Mouse (Mus musculus) neural tube, embryonic 10.5 days (tissue): ENCODE results near the gene Susd4.
A peak's percentile ranks its signal among the peaks of the same experiment; 100 is the strongest.

Source experiments
- DNase-seq: peaks from one replicate; pipeline ENCODE4 v3.0.0-alpha.2; 2017; ENCODE audit warnings: low spot score; ENCODE audit errors: extremely low spot score

The Susd4 gene

GRCm38 (mm10) chr1:182763716-182764461, at the start of gene Susd4:
TSS of gene Susd4 (plus strand) at chr1:182763860.
- DNase-seq: peak; percentile 76

GRCm38 (mm10) chr1:182714236-182714935, 49.3 kb upstream of the Susd4 start:
- no peak for DNase-seq

DNA sequence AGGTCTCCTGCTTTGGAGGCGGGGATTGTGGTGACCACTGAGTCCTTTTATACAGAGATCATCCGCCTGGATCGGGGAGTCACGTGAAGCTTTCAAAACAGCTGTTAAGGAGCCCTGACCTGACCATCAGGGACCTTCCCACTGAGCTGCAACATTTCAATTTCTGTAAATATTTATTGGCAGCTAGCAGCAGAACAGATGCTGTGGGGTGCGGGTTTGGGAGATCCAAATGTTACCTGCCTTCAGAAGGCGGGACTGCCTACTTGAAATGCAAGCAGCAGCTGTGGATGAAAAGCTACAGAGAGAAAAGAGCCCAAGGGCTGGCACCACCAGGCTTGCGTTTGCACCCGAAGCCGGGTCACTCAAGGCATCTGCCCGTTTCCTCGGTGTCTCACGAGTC, 36.1 kb upstream of the Susd4 start:
- DNase-seq: no peak

GRCm38 (mm10) chr1:182729002-182729401, 34.7 kb upstream of the Susd4 start:
- no peak for DNase-seq

GRCm38 (mm10) chr1:182732695-182733094, 31.0 kb upstream of the Susd4 start:
- DNase-seq: no peak

DNA sequence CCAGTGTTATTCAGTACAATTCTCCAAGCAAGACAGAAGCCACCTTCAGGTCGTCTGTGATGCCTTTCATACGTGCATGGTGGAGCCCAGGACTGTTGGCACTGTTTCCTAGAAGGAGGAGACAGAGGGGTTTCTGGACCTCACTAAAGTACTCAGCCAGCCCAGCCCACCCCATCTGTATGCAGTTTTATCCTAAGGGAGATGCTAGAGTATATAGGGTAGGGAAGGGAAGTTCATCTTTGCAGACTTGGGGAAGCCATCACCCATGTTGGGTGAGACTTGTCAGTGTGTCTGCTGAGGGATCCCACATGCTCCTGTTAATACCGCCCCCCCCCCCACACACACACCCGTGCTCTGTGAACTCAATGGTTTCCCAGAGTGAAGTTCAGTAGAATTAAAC, 27.8 kb upstream of the Susd4 start:
- no peak for DNase-seq

- no peak for DNase-seq
Measured at GRCm38 (mm10) chr1:182747081-182747480, 16.6 kb upstream of the Susd4 start.

GRCm38 (mm10) chr1:182747834-182748233, 15.8 kb upstream of the Susd4 start:
- DNase-seq: no peak

- DNase-seq: no peak
Measured at GRCm38 (mm10) chr1:182749080-182749479, 14.6 kb upstream of the Susd4 start, which contains the start of gene Ccdc185. TSS of gene Ccdc185 (minus strand) at chr1:182749180.

DNA sequence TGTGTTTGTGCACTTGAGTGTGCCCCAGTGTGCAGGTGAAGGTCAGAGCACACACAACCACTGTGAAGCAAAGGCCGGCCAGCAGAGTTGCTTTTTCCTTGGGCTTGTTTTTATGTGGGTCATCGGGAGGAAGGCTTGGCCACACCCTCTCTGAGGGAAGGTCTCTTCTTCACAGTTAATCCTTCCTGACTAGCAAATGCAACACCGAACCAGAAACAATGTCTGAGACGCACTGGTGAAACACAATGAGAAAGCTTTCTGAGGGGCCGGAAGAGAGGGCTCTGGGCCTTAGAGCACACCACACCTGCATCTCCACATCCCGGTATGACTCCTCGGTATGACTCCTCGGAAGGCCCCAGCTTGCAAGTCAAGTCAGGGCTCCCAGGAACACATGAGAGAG, 12.4 kb upstream of the Susd4 start:
- no peak for DNase-seq

DNA sequence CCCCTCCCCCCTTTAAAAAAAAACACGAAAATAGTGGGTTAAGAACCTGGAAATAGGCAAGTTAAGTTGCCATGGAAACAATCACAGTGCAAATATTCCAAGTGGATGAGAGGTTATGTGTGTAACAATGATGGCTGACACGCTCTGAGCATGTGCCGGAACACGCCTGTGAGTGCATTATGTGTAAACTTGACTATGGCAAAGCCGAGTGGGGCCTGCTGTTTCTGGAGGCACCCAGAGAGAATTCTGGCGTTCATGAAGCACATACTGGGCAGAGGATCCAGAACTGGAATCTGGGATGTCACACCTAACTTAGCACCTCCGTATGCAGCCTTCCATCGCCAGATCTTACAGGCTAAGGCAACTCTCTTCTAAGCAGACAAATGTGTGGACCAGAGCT, 10.0 kb upstream of the Susd4 start:
- no peak for DNase-seq

DNA sequence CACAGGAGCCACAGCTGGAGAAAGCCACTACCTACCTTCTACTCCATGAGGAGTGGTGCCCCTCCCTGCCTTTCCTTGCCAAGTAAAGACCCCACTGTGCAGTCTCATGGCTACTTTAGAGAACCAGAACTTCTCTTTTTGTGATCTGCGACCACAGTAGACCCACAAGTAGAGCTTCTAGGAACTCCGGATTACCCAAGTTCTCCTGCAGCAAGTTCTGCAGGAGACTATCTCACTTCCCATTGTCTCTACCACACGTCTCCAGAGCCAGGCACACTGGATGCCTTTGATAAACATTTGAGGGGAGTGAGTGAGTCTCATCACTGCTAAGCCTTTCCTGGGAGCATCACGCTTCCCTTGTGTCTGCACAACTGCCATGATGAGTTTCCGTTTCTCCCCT, 8.8 kb upstream of the Susd4 start:
- DNase-seq: no peak

- DNase-seq: no peak
Measured at GRCm38 (mm10) chr1:182758783-182759182, 4.9 kb upstream of the Susd4 start.

- no peak for DNase-seq
Measured at GRCm38 (mm10) chr1:182763191-182763715, 407 bp upstream of the Susd4 start.

DNA sequence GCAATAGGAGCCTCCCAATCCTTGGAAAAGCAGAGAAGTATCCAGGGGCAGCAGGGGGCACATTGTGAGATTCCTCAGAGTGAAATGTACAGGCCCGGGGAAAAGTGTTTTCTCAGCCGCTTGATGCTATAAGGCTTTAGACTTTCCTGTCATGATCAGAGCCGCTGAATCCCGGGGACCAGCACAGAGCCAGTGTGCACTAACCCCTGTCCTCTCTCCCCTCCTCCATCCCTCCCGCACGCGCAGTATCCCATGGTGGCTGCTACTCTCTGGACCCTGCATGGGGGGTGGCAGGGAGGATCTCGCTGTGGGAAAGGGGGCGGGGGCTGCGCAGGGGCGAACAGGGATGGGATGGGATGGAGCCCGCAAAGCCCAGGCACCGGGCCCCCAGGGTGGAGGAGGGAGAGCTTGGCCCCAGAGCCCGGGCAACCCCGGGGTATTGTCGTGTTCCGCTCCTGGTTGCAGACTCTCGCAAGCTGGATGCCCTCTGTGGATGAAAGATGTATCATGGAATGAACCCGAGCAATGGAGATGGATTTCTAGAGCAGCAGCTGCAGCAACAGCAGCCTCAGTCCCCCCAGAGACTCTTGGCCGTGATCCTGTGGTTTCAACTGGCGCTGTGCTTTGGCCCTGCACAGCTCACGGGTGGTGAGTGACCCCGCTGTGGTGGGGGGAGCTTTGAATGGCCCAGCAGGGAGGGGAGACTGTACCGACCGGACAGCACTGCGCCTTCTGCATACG, 1.1 kb downstream of the Susd4 start:
- peak; percentile 63 for DNase-seq

GRCm38 (mm10) chr1:182775576-182775975, 11.9 kb downstream of the Susd4 start:
- no peak for DNase-seq

DNA sequence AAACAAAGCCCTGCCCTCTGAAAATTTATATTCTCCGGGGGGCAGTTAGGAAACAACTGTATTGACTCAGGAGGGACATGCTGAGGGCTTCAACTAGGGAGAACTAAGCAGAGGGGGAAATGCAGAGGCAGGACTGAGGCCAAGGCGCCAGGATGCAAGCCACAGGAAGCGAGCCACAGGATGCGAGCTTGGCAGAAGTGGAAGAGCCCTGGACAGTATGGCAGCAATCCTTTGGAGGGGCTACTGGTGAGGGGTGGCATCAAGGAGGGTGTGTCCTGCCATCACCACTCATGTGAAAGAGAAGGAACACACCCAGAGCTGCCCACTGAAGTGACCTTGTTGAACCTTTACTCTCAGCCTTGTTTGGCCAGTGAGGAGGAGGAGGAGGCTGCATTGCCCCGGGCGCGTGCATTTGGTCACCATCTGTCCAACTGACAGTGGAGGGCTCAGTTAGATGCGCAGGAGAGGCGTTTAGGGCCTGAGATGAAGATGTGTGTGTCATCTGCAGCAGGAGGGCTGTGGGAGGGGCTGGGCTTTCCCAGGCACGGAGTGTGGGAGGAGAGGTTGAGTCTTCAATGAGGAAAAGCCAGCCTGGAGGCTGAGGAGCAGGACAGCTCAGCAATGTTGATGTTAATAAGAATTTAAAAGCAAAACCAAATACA, 13.2 kb downstream of the Susd4 start:
- DNase-seq: peak; percentile 49

DNA sequence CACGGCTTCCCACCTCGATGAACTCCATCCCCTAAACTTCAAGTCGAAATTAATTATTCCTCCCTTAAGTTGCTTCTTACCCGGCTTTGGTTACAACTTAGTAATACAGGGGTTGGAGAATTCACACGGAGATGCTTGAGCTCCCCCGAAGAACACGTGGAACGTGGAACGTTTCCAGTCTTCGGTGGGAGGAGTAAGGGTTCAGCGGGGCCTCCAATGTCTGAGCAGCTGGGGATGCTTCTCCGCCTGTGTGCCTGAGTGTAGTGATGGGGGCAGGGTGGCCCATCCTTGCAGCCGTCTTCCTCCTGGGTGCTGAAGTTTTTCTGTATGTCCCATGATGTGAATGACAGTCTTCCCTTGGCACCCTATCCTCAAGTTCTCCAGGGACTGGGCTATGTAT, 14.6 kb downstream of the Susd4 start:
- DNase-seq: no peak

DNA sequence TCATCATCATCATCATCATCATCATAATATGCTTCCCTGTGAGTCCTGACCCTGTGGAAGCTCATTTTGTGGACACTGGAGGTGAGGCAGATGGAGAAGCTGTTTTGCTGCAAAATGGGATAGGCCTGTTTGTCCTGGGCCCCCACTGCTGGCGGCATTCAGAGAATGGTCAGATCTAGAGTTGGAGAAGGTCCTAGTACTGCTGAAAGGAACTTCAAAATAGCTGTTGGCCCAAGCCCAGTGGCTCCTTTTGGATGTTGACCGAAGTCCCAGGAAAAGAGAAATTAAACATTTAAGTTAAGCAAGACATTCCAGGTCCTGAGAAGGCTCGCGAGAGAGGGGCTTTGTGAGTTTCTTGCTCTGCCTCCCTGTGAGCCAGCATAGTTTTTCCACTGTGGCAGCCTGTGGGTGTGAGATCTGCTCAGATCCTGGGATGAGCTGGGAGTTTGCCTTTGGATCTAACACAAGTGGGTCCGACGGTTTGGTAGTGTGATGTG, 15.4 kb downstream of the Susd4 start:
- no peak for DNase-seq

GRCm38 (mm10) chr1:182783774-182784173, 20.1 kb downstream of the Susd4 start:
- DNase-seq: no peak

DNA sequence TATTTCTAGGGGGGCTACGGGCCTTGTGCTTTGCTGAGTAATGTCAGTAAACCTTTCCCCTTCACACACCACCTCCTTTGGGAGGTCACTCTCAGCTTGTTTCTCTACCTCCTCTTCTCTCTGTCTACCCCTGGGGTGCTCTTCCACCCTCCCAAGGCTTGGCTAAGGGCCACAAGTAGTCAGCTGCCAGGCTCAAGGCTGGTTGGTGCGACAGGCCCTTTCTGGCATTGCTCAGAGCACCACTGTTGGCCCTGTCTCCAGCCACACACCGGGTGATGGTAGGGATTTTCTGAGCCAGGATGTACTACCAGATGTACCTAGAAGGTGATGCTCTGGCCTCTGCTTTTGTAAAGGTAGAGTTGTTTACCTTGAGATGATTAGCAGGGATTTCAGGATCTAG, 21.1 kb downstream of the Susd4 start:
- no peak for DNase-seq
